Mouse (Mus musculus) limb, embryonic 13.5 days (tissue): ENCODE data around the gene Esr1. TPM values are rescaled to one million over a fixed set of nuclear protein-coding genes. Genes with fewer than 3 reads are reported as not detected.

Experiments
- ATAC-seq: fragments of 200-750 bp; cut with Nextera tagmentation; 2 replicates; pipeline ENCODE4 v1.8.0; 2017; ENCODE audit warnings: low read depth, moderate number of reproducible peaks, moderate TSS enrichment; ENCODE audit not compliant: low FRiP score
- H3K27ac ChIP-seq: fragments of 300-500 bp; sonication (generic); 2 replicates; pipeline ENCODE4 v1.5.1; 2015; ENCODE audit warnings: inconsistent platforms, mild to moderate bottlenecking, moderate library complexity
- H3K27me3 ChIP-seq: fragments of 300-500 bp; sonication (generic); 2 replicates; pipeline ENCODE4 v1.6.1; 2015; ENCODE audit warnings: mild to moderate bottlenecking, inconsistent platforms
- H3K36me3 ChIP-seq: fragments of 300-500 bp; sonication (generic); 2 replicates; pipeline ENCODE4 v1.6.1; 2015; ENCODE audit warnings: inconsistent platforms, mild to moderate bottlenecking, moderate library complexity
- H3K4me1 ChIP-seq: fragments of 300-500 bp; sonication (generic); 2 replicates; pipeline ENCODE4 v1.6.1; 2015; ENCODE audit warnings: inconsistent platforms
- H3K4me2 ChIP-seq: fragments of 300-500 bp; sonication (generic); replicated peaks from 2 replicates; pipeline ENCODE4 v1.6.1; 2015; ENCODE audit warnings: inconsistent platforms, mild to moderate bottlenecking, moderate library complexity
- H3K4me3 ChIP-seq: fragments of 300-500 bp; sonication (generic); 2 replicates; pipeline ENCODE4 v1.5.1; 2015; ENCODE audit warnings: moderate library complexity, mild to moderate bottlenecking, inconsistent platforms
- H3K9ac ChIP-seq: fragments of 300-500 bp; sonication (generic); 2 replicates; pipeline ENCODE4 v1.6.1; 2015; ENCODE audit warnings: mild to moderate bottlenecking, inconsistent platforms
- H3K9me3 ChIP-seq: fragments of 300-500 bp; sonication (generic); 2 replicates; pipeline ENCODE4 v1.6.1; 2016; ENCODE audit warnings: inconsistent platforms
- WGBS: fragments of 180-500 bp; shearing (Covaris S2); methylation state at CpG from one replicate; pipeline ENCODE4 v1.1.7; 2015; 5-methylcytosine and 5-hydroxymethylcytosine counted together
- polyA plus RNA-seq: library from polyadenylated mRNA; unstranded; fragments of >200 nt; fragmentation: Nextera tagmentation; extraction: Ambion mirVana; gene quantifications from 2 replicates; pipeline ENCODE4 v1.2.1, GENCODE M21; 2015

Esr1 gene
- polyA plus RNA-seq, 1 experiment from 2014 or later = 0.92 TPM

- Histone ChIP-seq H3K4me2 (no peak overlapping the region), H3K27me3 (no peaks in the 10 kb centered on the region), H3K4me1 (no peaks in the 10 kb centered on the region), H3K4me3 (no peak overlapping the region), H3K9ac (no peak overlapping the region), H3K36me3 (peaks cover 16% of the 10 kb centered on the region; the same call in 1 of the 2 replicates), H3K27ac (no peak overlapping the region), H3K9me3 (no peaks in the 10 kb centered on the region)
- no peak for ATAC-seq
- WGBS = 51% methylated on average over 2 of the region's 2 CpGs
These were observed 417.8 kb downstream of the Esr1 start for GRCm38 (mm10) chr10:5029161-5029560.

DNA sequence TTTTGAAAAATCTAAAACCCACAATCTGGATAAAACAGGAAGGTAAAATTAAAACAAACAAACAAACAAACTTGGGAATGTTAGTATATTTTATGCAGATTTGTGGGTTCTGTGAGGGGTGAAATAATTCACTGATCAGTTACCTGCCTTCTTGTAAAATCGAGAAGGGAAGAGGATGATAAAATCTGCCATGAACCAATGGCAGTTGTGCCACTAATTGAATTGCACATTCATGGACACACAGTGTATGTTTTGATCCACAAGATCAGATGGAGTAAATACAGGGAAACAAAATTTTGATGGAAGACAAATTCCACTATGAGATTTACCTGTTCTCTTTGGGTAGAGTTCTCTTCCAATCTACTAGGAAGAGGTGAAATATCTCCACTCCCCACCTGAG, 418.5 kb downstream of the Esr1 start:
- H3K4me1 ChIP-seq = no peaks in the 10 kb centered on the region
- no peak overlapping the region for H3K4me3 ChIP-seq
- H3K36me3 ChIP-seq = peaks cover 16% of the 10 kb centered on the region; the same call in 1 of the 2 replicates
- H3K4me2 ChIP-seq = no peak overlapping the region
- no peak overlapping the region for H3K27ac ChIP-seq
- no peak for ATAC-seq
- WGBS = 88% methylated on average over 1 of the region's 1 CpGs
- H3K27me3 ChIP-seq = no peaks in the 10 kb centered on the region
- H3K9me3 ChIP-seq = no peaks in the 10 kb centered on the region
- no peak overlapping the region for H3K9ac ChIP-seq

DNA sequence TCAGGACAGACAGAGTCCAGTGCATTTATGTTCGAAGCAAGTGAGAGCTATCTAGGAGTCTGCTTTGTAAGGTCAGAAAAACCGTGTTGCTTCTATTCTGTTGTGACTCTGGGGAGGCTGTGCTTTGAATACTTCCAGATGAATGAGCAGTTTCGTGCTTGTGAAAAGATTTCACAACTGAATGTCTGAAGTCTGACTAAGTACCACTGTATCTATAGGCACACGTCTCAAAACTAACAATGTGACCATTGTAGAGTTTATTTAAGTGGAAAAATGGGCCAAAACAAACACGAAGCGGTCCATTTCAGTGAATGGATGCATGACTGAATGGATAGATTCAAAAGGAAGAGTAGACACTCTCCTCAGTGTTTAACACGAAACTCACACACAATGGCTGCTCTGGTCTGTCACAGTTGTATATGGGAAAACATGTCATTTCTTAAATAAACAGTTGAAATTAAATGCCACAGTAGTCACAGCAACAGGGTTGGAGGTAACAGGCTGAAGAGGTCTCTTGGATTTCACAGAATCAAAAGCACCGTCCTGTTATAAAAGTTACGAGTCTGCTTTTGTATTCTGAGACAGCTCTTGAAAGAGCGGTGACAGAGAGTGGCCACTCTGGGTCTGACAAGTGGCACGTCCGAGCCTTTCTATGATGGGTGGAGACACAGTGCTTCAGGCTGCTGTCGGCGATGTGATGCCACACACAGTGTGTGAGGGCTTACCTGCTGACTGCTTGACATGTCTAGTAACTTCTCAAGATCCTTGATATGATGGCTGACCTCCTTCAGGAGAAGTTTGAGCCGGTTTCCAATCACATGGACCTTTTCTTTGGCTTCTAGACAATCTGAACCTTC, 421.0 kb downstream of the Esr1 start:
- ATAC-seq = no peak
- no peak overlapping the region for H3K27ac ChIP-seq

GRCm38 (mm10) chr10:5041254-5041653, 429.9 kb downstream of the Esr1 start:
- H3K9ac ChIP-seq = no peak overlapping the region
- no peaks in the 10 kb centered on the region for H3K27me3 ChIP-seq
- peaks cover 39% of the 10 kb centered on the region for H3K36me3 ChIP-seq
- H3K9me3 ChIP-seq = no peaks in the 10 kb centered on the region
- H3K4me1 ChIP-seq = peaks cover 20% of the 10 kb centered on the region
- 61% methylated on average over 8 of the region's 8 CpGs for WGBS
- no peak overlapping the region for H3K4me2 ChIP-seq
- ATAC-seq = no peak
- H3K4me3 ChIP-seq = no peak overlapping the region
- H3K27ac ChIP-seq = no peak overlapping the region

More for the DNA sequence above, 421.0 kb downstream of the Esr1 start:
- Histone ChIP-seq H3K4me3 (no peak overlapping the region), H3K27me3 (no peaks in the 10 kb centered on the region), H3K4me2 (no peak overlapping the region), H3K4me1 (no peaks in the 10 kb centered on the region), H3K9ac (no peak overlapping the region), H3K9me3 (no peaks in the 10 kb centered on the region), H3K36me3 (peaks cover 29% of the 10 kb centered on the region)
- WGBS = 83% methylated on average over 15 of the region's 15 CpGs

- no peaks in the 10 kb centered on the region for H3K9me3 ChIP-seq
- peaks cover 45% of the 10 kb centered on the region for H3K36me3 ChIP-seq
- no peak for ATAC-seq
- 87% methylated on average over 8 of the region's 8 CpGs for WGBS
- H3K27me3 ChIP-seq = no peaks in the 10 kb centered on the region
- no peak overlapping the region for H3K4me2 ChIP-seq
- H3K4me3 ChIP-seq = no peak overlapping the region
- H3K27ac ChIP-seq = no peak overlapping the region
- H3K9ac ChIP-seq = no peak overlapping the region
- H3K4me1 ChIP-seq = peaks cover 20% of the 10 kb centered on the region
These were observed 433.1 kb downstream of the Esr1 start for GRCm38 (mm10) chr10:5044481-5044880.

DNA sequence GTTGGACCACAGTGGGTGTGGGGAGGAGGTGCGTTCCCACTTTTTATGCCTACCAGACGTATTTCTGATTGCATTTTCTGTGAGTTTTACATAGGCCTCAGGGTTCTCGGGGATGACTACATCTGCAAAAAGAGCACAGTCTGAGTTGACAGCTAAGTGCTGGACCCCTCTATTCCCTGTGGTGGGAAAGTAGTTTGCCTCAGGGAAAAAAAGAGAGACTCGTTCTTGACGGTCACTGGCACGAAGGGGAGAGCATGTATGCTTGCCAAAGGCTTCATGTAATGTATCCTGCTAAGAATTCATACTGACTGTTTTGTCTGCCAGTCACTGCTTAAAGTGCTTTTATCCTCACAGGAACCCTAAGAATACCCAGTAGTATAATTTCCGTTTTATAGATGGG, 433.8 kb downstream of the Esr1 start:
- no peak overlapping the region for H3K4me2 ChIP-seq
- no peaks in the 10 kb centered on the region for H3K27me3 ChIP-seq
- peaks cover 39% of the 10 kb centered on the region for H3K36me3 ChIP-seq
- ATAC-seq = no peak
- no peak overlapping the region for H3K4me3 ChIP-seq
- H3K27ac ChIP-seq = no peak overlapping the region; the same call in 1 of the 2 replicates
- peaks cover 20% of the 10 kb centered on the region for H3K4me1 ChIP-seq
- H3K9ac ChIP-seq = no peak overlapping the region
- 58% methylated on average over 7 of the region's 7 CpGs for WGBS
- H3K9me3 ChIP-seq = no peaks in the 10 kb centered on the region

- no peak overlapping the region for H3K4me2 ChIP-seq
- no peak overlapping the region for H3K27ac ChIP-seq
- no peak overlapping the region for H3K9ac ChIP-seq
- peaks cover 20% of the 10 kb centered on the region for H3K4me1 ChIP-seq
- H3K9me3 ChIP-seq = no peaks in the 10 kb centered on the region
- 83% methylated on average over 5 of the region's 5 CpGs for WGBS
- no peak overlapping the region for H3K4me3 ChIP-seq
- no peaks in the 10 kb centered on the region for H3K27me3 ChIP-seq
- H3K36me3 ChIP-seq = peaks cover 34% of the 10 kb centered on the region
- ATAC-seq = no peak
These were observed 434.3 kb downstream of the Esr1 start for GRCm38 (mm10) chr10:5045671-5046070.

Other genes with a start within 250 kb of the Esr1 start
- 14.6 and 16.4 TPM in 2 replicates for gene Zbtb2, start 223.5 kb upstream of the Esr1 start, polyA plus RNA-seq
- gene Rmnd1, start 179.2 kb upstream of the Esr1 start, polyA plus RNA-seq = 52.3 and 54.8 TPM in 2 replicates
- 21.6 and 22.2 TPM in 2 replicates for gene Armt1, start 179.1 kb upstream of the Esr1 start, polyA plus RNA-seq
- 0.20 TPM in 1 of 2 replicates, not detected in the other for gene Ccdc170, start 129.1 kb upstream of the Esr1 start, polyA plus RNA-seq